Mouse (Mus musculus) small intestine, adult 2 months (tissue): Measurements from ENCODE around the gene Gramd1c. TPM values are rescaled to one million over a fixed set of nuclear protein-coding genes. Genes with fewer than 3 reads are reported as not detected.
A peak's percentile ranks its signal among the peaks of the same experiment; 100 is the strongest.

Experiments used
- H3K27ac ChIP-seq: fragments of 200-500 bp; 2 replicates; pipeline ENCODE4 v1.5.1; 2012; ENCODE audit warnings: low read depth, low read length, control low read depth, inconsistent platforms; ENCODE audit not compliant: insufficient read depth
- H3K27me3 ChIP-seq: fragments of 200-500 bp; 2 replicates; pipeline ENCODE4 v1.6.1; 2012; ENCODE audit warnings: mild to moderate bottlenecking, moderate library complexity, low read length, inconsistent platforms; ENCODE audit not compliant: control insufficient read depth, insufficient read depth
- H3K36me3 ChIP-seq: fragments of 200-500 bp; 2 replicates; pipeline ENCODE4 v1.6.1; 2012; ENCODE audit warnings: mild to moderate bottlenecking, low read length, control low read depth, inconsistent platforms; ENCODE audit not compliant: control insufficient read depth, insufficient read depth
- H3K4me1 ChIP-seq: fragments of 200-500 bp; 2 replicates; pipeline ENCODE4 v1.6.1; 2012; ENCODE audit warnings: low read length, inconsistent platforms, mixed read lengths; ENCODE audit not compliant: control insufficient read depth, insufficient read depth, insufficient read length
- H3K4me3 ChIP-seq: fragments of 200-500 bp; 2 replicates; pipeline ENCODE4 v1.5.1; 2012; ENCODE audit warnings: low read depth, mild to moderate bottlenecking, control low read depth, inconsistent platforms, low read length, moderate library complexity
- CTCF ChIP-seq: fragments of 200-500 bp; IDR thresholded peaks from 2 replicates; pipeline ENCODE4 v1.5.1; 2012; ENCODE audit warnings: low read depth, mild to moderate bottlenecking, control low read depth, inconsistent platforms, low read length, moderate library complexity, mixed read lengths; ENCODE audit not compliant: insufficient replicate concordance, insufficient read length; ENCODE audit errors: extremely low read depth
- POLR2A ChIP-seq: fragments of 200-500 bp; IDR thresholded peaks from 2 replicates; pipeline ENCODE4 v1.6.1; 2012; ENCODE audit warnings: low read depth, mild to moderate bottlenecking, control low read depth, inconsistent platforms, low read length, moderate library complexity
- WGBS: fragments of 180-500 bp; shearing (Covaris S2); methylation state at CpG from one replicate; pipeline ENCODE4 v1.1.7; 2018; 5-methylcytosine and 5-hydroxymethylcytosine counted together
- polyA plus RNA-seq: library from polyadenylated mRNA; depleted of rRNA; stranded (reverse); fragments of >200 nt; gene quantifications from 2 replicates; pipeline ENCODE4 v1.2.3, GENCODE M21; 2012

Gene Gramd1c
- polyA plus RNA-seq, 1 experiment = 1.3 TPM

DNA sequence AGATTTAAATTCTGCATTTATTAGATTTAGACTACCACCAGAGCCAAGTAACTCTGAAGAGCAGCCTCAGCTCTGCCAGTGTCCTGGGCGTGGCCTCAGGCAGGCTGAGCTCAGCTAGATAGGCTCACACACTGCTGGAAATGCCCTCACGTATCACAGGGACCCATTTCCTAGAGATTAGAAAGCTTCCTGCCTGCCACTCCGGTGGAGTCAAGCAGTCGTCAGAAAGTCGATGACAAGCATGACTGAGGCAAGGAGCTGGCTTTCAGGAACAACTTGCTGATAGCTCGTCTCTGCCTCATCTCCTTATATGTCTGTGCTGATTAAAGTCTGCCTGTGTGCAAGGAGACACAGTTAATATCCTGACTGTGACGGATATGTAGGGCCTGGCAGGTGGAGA is 44.8 kb downstream of the Gramd1c start:
- WGBS = 16% methylated on average over 7 of the region's 7 CpGs

DNA sequence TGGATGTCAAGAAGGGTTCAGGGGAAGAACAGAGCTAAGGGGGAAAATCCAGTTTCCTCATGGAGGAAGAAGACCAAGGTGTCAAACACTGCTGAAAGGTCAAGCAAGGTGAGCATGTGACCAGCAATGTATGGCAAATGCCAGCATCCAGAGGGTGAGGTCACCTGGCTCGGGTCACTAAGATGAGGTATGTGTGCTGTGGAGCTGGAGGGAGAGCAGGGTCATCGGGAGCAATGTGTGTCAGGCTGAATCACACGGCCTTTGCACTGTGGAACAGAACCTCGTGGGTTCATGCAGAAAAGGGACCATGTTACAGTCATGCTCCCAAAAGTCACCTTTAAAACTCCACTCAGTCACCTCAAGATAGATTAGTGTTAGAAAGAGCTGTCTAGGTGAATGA is 45.4 kb downstream of the Gramd1c start:
- H3K36me3 ChIP-seq = no peaks in the 10 kb centered on the region
- no peak overlapping the region for H3K27ac ChIP-seq
- H3K27me3 ChIP-seq = no peaks in the 10 kb centered on the region
- peaks cover 3% of the 10 kb centered on the region; the same call in 1 of the 2 replicates for H3K4me1 ChIP-seq
- WGBS = 62% methylated on average over 4 of the region's 4 CpGs
- H3K4me3 ChIP-seq = no peak overlapping the region
- TF ChIP-seq CTCF = no peak
- no peak for TF ChIP-seq POLR2A

More for the DNA sequence above, 44.8 kb downstream of the Gramd1c start:
- no peak for TF ChIP-seq CTCF
- no peak for TF ChIP-seq POLR2A
- Histone ChIP-seq H3K4me1 (peaks cover 2% of the 10 kb centered on the region; the same call in 1 of the 2 replicates), H3K4me3 (no peak overlapping the region), H3K27me3 (no peaks in the 10 kb centered on the region), H3K27ac (peak overlapping the region; percentile 72), H3K36me3 (no peaks in the 10 kb centered on the region)

DNA sequence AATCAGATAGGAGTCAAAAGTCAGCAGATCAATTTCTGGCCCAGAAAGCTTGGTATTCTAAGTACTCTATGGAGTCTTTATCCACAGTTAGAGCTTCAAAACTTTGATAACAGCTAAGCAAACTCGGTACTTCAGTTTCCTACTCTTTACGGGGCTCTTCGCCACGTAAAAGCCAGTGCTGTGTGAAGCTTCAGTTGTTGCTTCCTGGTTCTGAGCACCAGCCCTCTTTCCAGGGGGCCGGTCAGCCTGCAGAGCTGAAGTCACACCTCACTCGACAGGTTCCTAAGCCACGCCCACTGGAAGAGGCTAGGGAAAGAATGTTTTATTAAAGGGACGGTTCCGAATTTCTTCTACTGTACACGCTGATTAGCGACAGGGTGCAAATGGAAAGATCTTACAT is 47.0 kb downstream of the Gramd1c start:
- Histone ChIP-seq H3K36me3 (peaks cover 4% of the 10 kb centered on the region), H3K4me3 (peak overlapping the region; percentile 26), H3K4me1 (peaks cover 7% of the 10 kb centered on the region; the same call in 1 of the 2 replicates), H3K27ac (peak overlapping the region; percentile 50; the same call in 1 of the 2 replicates), H3K27me3 (no peaks in the 10 kb centered on the region)
- TF ChIP-seq POLR2A = peak; percentile 25; the same call in 1 of the 2 replicates
- no peak for TF ChIP-seq CTCF
- 5% methylated on average over 11 of the region's 11 CpGs for WGBS

DNA sequence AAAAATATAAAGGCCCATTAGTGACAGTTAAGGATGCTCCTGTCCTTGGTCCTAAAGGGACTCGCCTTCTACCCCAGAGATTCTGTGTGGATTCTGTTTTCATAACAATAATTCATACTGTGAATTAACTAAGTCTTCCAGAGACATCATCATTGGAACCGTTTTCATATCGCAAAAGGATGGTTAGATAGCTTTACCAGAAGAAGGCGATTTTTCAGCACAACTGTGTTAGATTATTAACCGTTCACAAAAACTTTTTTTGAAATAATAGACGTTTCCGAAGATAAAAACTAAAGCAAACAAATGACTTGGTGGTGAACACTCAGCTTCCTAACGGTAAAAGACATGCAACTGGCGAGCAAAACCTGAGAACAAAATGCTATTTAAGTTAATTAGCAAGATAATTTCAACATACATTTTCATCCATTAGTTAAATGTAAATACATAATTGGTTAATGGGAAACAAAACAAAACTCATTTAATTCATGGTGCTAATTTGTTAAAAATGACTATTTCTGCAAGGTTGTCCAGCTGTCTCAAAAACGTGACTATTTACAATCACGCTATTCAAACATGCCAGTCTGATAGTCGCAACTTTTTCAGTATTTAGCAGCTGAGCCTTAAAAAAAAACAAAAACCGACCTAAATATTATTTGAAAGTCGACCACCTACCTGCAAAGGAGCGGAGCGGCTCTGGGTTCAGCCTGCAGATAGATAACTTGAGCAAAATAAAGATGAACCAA is 47.6 kb downstream of the Gramd1c start:
- no peaks in the 10 kb centered on the region for H3K27me3 ChIP-seq
- WGBS = 31% methylated on average over 16 of the region's 16 CpGs
- peaks cover 7% of the 10 kb centered on the region; the same call in 1 of the 2 replicates for H3K4me1 ChIP-seq
- peak overlapping the region; percentile 26; the same call in 1 of the 2 replicates for H3K4me3 ChIP-seq
- peak overlapping the region; percentile 50; the same call in 1 of the 2 replicates for H3K27ac ChIP-seq
- TF ChIP-seq POLR2A = no peak
- no peak for TF ChIP-seq CTCF
- H3K36me3 ChIP-seq = peaks cover 5% of the 10 kb centered on the region

DNA sequence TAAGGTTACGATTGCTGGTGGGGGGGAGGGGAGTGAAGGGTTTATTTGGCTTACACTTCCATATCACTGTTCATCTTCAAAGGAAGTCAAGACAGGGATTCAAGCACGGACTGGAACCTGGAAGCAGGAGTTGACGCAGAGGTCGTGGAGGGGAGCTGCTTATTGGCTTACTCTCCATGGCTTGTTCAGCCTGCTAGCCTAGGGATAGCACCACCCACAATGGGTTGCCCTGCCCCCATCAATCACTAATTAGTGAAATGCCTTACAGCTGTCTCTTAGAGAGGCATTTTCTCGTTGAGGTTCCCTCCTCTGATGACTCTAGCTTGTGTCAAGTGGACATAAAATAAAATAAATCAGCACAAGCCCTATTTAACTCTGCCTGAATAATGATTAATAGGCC is 52.1 kb downstream of the Gramd1c start:
- Histone ChIP-seq H3K27me3 (no peaks in the 10 kb centered on the region), H3K4me1 (peaks cover 7% of the 10 kb centered on the region; the same call in 1 of the 2 replicates), H3K36me3 (peaks cover 19% of the 10 kb centered on the region), H3K27ac (no peak overlapping the region), H3K4me3 (no peak overlapping the region)
- TF ChIP-seq POLR2A (no peak), CTCF (no peak)
- 78% methylated on average over 5 of the region's 5 CpGs for WGBS

DNA sequence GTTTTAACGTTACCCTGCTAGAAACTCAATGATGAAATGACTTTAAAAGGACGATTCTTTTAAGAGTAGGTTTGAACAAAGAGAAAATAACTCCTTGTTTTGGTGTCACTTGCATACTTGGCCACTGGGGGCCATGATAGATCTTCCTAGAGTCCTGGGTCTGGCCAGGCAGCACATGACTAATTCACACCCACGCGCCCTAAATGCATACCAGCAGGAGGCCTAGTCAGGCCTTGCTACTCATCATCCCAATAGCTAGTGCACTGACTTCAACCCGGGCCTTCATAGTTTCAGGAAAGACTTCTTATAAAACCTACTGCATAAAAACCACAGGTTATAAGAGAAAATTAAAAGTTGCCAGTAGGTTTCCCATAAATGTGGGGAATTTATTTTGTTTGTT is 61.1 kb downstream of the Gramd1c start:
- Histone ChIP-seq H3K4me1 (no peaks in the 10 kb centered on the region), H3K27ac (no peak overlapping the region), H3K27me3 (no peaks in the 10 kb centered on the region), H3K4me3 (no peak overlapping the region), H3K36me3 (peaks cover 38% of the 10 kb centered on the region)
- WGBS = 66% methylated on average over 5 of the region's 5 CpGs
- TF ChIP-seq CTCF (peak; percentile 12; the same call in 1 of the 2 replicates), POLR2A (no peak)

DNA sequence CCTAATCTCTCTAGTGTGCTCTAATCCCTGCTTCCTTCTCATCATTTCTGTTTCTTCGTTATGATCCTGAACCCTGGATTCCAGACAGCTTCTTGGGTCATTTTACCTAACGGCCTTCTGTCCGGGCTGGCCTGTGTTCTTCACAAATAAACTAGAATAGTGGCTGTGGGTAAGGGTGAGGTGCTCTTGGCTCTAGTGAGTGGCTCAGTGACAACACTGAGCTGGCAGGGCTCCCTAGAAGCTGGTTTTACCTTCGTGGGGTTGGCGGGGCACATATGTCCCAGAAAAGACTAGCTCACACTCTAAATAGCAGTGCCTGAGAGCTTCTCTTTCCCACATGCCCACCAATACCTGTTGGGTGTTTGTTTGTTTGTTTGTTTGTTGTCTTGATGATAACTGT is 63.6 kb downstream of the Gramd1c start:
- WGBS = 91% methylated on average over 5 of the region's 5 CpGs
- Histone ChIP-seq H3K4me3 (no peak overlapping the region), H3K27me3 (no peaks in the 10 kb centered on the region), H3K27ac (no peak overlapping the region), H3K36me3 (peaks cover 29% of the 10 kb centered on the region), H3K4me1 (no peaks in the 10 kb centered on the region)
- TF ChIP-seq CTCF = no peak
- TF ChIP-seq POLR2A = no peak
